Mouse (Mus musculus): ENCODE results near the gene Neu3. TPM values are rescaled to one million over a fixed set of nuclear protein-coding genes. Genes with fewer than 3 reads are reported as not detected.
"Not testable (repeated sequence)": the region's sequence is repeated elsewhere in the genome, so short reads cannot be mapped to it uniquely, and the experiment has no call there.

The Neu3 gene
- polyA plus RNA-seq, 1 experiment from 2014 or later, result 5.2 TPM

DNA sequence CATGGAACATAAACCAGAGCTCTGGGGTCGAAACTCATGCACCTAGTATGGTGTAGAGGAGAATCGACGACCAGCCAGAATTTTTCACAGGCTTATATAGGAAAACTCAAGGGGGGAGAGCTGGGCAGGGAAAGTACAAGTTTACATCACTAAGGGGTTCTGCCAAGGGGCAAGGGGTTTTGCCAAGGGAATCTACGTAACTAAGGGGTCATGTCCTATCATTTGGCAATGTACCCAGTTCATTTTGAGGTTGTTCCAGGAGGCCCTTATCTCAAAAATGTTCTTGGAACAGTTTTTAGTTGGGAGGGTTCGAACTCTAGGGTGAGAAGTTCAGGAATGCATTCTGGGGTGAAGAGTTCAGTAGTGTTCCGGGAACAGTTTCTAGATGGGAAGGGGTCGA is 21.2 kb downstream of the Neu3 start:
- WGBS, result 29% methylated on average over 6 of the region's 7 CpGs
- not testable (repeated sequence) for H3K36me3 ChIP-seq (ENCODE audit: control insufficient read depth, insufficient read depth); H3K9ac ChIP-seq (ENCODE audit: low read length); H3K4me1 ChIP-seq (ENCODE audit: control insufficient read depth, insufficient read depth, low read length); H3K4me2 ChIP-seq (ENCODE audit: low read depth, low read length); H3K27ac ChIP-seq (ENCODE audit: low read length); H3K4me3 ChIP-seq (ENCODE audit: low read length); H3K27me3 ChIP-seq (ENCODE audit: control insufficient read depth, insufficient read depth, low read length); H3K9me3 ChIP-seq (replicated peaks; ENCODE audit: control insufficient read depth, low read length); ATAC-seq (replicated peaks; ENCODE audit: extremely low read depth, insufficient read depth, low FRiP score)

DNA sequence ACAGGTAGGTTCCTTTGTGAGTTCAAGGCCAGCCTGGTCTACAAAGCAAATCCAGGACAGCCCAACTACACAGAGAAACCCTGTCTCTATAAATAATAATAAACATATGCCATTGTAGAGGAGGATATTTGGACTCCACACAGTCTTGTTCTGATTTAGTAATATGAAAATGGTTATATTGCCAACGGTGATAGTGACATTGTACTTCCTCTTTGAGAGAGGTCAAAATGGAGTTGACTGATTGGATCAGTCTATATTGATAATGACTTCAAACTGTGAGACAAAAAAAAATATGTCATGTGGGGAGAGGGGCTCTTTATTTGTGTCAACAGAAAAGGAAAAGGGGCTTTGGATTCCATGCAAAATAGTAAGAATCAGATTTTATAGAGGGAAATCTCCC is 22.9 kb downstream of the Neu3 start:
- Histone ChIP-seq H3K4me2 (ENCODE audit: low read depth, low read length) (no peak overlapping the region), H3K36me3 (ENCODE audit: control insufficient read depth, insufficient read depth) (no peaks in the 10 kb centered on the region), H3K4me1 (ENCODE audit: control insufficient read depth, insufficient read depth, low read length) (no peaks in the 10 kb centered on the region), H3K9ac (ENCODE audit: low read length) (no peak overlapping the region), H3K27ac (ENCODE audit: low read length) (no peak overlapping the region), H3K4me3 (ENCODE audit: low read length) (no peak overlapping the region), H3K27me3 (ENCODE audit: control insufficient read depth, insufficient read depth, low read length) (no peaks in the 10 kb centered on the region), H3K9me3 (replicated peaks; ENCODE audit: control insufficient read depth, low read length) (no peaks in the 10 kb centered on the region)
- 79% methylated on average over 1 of the region's 1 CpGs for WGBS
- ATAC-seq (replicated peaks; ENCODE audit: extremely low read depth, insufficient read depth, low FRiP score), result no peak

DNA sequence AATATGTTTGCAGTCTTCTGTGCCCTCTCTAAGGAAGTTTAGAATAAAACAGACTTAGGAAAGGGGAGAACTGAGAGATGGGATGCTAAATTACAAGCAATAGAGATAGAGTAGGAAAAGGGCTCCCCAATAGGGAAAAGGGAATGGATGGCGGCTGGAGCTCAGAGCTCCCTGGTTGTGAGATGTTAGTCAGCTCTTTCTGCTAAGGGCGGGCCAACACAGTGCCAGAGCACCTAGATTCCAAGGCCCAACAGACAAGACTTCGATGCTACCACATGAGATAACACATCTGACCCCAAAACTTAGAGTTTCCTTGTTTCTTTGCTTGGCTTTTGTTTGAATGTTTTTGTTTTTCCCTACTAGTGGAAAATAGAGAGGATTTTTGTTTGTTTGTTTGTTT is 24.2 kb downstream of the Neu3 start:
- WGBS, result 76% methylated on average over 3 of the region's 3 CpGs
- not testable (repeated sequence) for H3K4me1 ChIP-seq (ENCODE audit: control insufficient read depth, insufficient read depth, low read length); H3K9me3 ChIP-seq (replicated peaks; ENCODE audit: control insufficient read depth, low read length); H3K27ac ChIP-seq (ENCODE audit: low read length); ATAC-seq (replicated peaks; ENCODE audit: extremely low read depth, insufficient read depth, low FRiP score); H3K4me2 ChIP-seq (ENCODE audit: low read depth, low read length); H3K36me3 ChIP-seq (ENCODE audit: control insufficient read depth, insufficient read depth); H3K9ac ChIP-seq (ENCODE audit: low read length); H3K27me3 ChIP-seq (ENCODE audit: control insufficient read depth, insufficient read depth, low read length); H3K4me3 ChIP-seq (ENCODE audit: low read length)

GRCm38 (mm10) chr7:99803535-99803934 is 24.7 kb downstream of the Neu3 start:
- no peak for ATAC-seq (replicated peaks; ENCODE audit: extremely low read depth, insufficient read depth, low FRiP score)
- Histone ChIP-seq H3K27me3 (ENCODE audit: control insufficient read depth, insufficient read depth, low read length) (no peaks in the 10 kb centered on the region), H3K4me1 (ENCODE audit: control insufficient read depth, insufficient read depth, low read length) (no peaks in the 10 kb centered on the region), H3K9me3 (replicated peaks; ENCODE audit: control insufficient read depth, low read length) (no peaks in the 10 kb centered on the region), H3K4me2 (ENCODE audit: low read depth, low read length) (no peak overlapping the region), H3K9ac (ENCODE audit: low read length) (no peak overlapping the region), H3K27ac (ENCODE audit: low read length) (no peak overlapping the region), H3K36me3 (ENCODE audit: control insufficient read depth, insufficient read depth) (no peaks in the 10 kb centered on the region), H3K4me3 (ENCODE audit: low read length) (no peak overlapping the region)
- WGBS, result 45% methylated on average over 8 of the region's 8 CpGs

- Histone ChIP-seq H3K27me3 (ENCODE audit: control insufficient read depth, insufficient read depth, low read length) (no peaks in the 10 kb centered on the region), H3K9ac (ENCODE audit: low read length) (no peak overlapping the region), H3K4me3 (ENCODE audit: low read length) (no peak overlapping the region), H3K4me1 (ENCODE audit: control insufficient read depth, insufficient read depth, low read length) (no peaks in the 10 kb centered on the region; the same call in none of the 2 replicates), H3K27ac (ENCODE audit: low read length) (no peak overlapping the region), H3K36me3 (ENCODE audit: control insufficient read depth, insufficient read depth) (no peaks in the 10 kb centered on the region), H3K4me2 (ENCODE audit: low read depth, low read length) (no peak overlapping the region), H3K9me3 (replicated peaks; ENCODE audit: control insufficient read depth, low read length) (no peaks in the 10 kb centered on the region)
- ATAC-seq (replicated peaks; ENCODE audit: extremely low read depth, insufficient read depth, low FRiP score), result no peak
- 61% methylated on average over 7 of the region's 7 CpGs for WGBS
Observed at GRCm38 (mm10) chr7:99799118-99799517, 29.1 kb downstream of the Neu3 start.

GRCm38 (mm10) chr7:99797911-99798647 is 30.1 kb downstream of the Neu3 start:
- Histone ChIP-seq H3K9me3 (replicated peaks; ENCODE audit: control insufficient read depth, low read length) (peaks cover 3% of the 10 kb centered on the region), H3K4me3 (ENCODE audit: low read length) (no peak overlapping the region), H3K27me3 (ENCODE audit: control insufficient read depth, insufficient read depth, low read length) (no peaks in the 10 kb centered on the region), H3K4me1 (ENCODE audit: control insufficient read depth, insufficient read depth, low read length) (no peaks in the 10 kb centered on the region; the same call in none of the 2 replicates), H3K27ac (ENCODE audit: low read length) (no peak overlapping the region), H3K4me2 (ENCODE audit: low read depth, low read length) (no peak overlapping the region), H3K9ac (ENCODE audit: low read length) (no peak overlapping the region), H3K36me3 (ENCODE audit: control insufficient read depth, insufficient read depth) (no peaks in the 10 kb centered on the region)
- no peak for ATAC-seq (replicated peaks; ENCODE audit: extremely low read depth, insufficient read depth, low FRiP score)
- WGBS, result 35% methylated on average over 6 of the region's 6 CpGs

DNA sequence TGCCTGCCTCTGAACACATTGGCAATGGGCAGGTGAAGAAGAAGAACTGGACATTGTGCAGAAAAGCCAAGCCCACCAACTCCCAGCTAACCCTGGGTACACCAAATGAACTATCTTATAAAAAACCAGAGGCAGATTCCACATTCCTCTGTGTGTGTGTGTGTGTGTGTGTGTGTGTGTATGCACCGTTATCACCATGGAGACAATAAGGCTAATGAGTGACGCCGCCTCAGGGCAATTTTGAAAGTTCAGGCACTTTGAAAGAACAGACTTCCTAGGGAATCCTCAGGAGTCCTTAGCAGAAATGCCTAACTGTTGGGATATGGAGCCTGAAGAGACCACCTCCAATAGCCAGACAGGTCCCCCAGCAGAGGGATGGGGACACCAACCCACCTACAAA is 31.0 kb downstream of the Neu3 start:
- Histone ChIP-seq H3K4me1 (ENCODE audit: control insufficient read depth, insufficient read depth, low read length) (no peaks in the 10 kb centered on the region; the same call in none of the 2 replicates), H3K4me2 (ENCODE audit: low read depth, low read length) (no peak overlapping the region)
- WGBS, result 67% methylated on average over 3 of the region's 3 CpGs

DNA sequence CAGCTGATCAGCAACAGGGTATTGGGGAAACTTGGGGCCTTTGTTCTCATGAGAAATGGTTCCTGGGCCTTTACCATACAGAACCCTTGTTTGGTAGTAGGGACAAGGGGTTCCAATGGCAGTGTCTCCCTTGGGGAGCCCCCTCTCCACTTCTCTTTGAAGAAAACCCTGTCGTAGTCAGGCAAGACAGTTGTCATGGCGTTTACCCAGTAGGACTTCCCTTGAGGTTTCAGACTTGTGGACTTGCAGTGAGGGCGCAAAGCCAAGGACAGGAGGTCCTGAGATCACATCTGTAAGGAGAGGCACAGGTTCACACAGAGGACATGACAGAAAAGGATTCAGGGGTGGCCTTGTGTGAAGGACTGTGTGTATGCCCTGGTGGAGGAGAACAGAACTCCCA is 31.7 kb downstream of the Neu3 start:
- ATAC-seq (replicated peaks; ENCODE audit: extremely low read depth, insufficient read depth, low FRiP score), result no peak
- no peak overlapping the region for H3K4me2 ChIP-seq (ENCODE audit: low read depth, low read length)
- no peak overlapping the region for H3K4me3 ChIP-seq (ENCODE audit: low read length)
- peaks cover 7% of the 10 kb centered on the region for H3K9me3 ChIP-seq (replicated peaks; ENCODE audit: control insufficient read depth, low read length)
- WGBS, result 66% methylated on average over 3 of the region's 3 CpGs
- no peaks in the 10 kb centered on the region; the same call in none of the 2 replicates for H3K4me1 ChIP-seq (ENCODE audit: control insufficient read depth, insufficient read depth, low read length)
- H3K27ac ChIP-seq (ENCODE audit: low read length), result no peak overlapping the region
- H3K9ac ChIP-seq (ENCODE audit: low read length), result no peak overlapping the region
- H3K36me3 ChIP-seq (ENCODE audit: control insufficient read depth, insufficient read depth), result no peaks in the 10 kb centered on the region
- no peaks in the 10 kb centered on the region for H3K27me3 ChIP-seq (ENCODE audit: control insufficient read depth, insufficient read depth, low read length)

More for the DNA sequence above, 31.0 kb downstream of the Neu3 start:
- Histone ChIP-seq H3K27me3 (ENCODE audit: control insufficient read depth, insufficient read depth, low read length) (no peaks in the 10 kb centered on the region), H3K36me3 (ENCODE audit: control insufficient read depth, insufficient read depth) (no peaks in the 10 kb centered on the region), H3K9me3 (replicated peaks; ENCODE audit: control insufficient read depth, low read length) (peaks cover 3% of the 10 kb centered on the region), H3K27ac (ENCODE audit: low read length) (no peak overlapping the region), H3K4me3 (ENCODE audit: low read length) (no peak overlapping the region), H3K9ac (ENCODE audit: low read length) (no peak overlapping the region)
- no peak for ATAC-seq (replicated peaks; ENCODE audit: extremely low read depth, insufficient read depth, low FRiP score)

DNA sequence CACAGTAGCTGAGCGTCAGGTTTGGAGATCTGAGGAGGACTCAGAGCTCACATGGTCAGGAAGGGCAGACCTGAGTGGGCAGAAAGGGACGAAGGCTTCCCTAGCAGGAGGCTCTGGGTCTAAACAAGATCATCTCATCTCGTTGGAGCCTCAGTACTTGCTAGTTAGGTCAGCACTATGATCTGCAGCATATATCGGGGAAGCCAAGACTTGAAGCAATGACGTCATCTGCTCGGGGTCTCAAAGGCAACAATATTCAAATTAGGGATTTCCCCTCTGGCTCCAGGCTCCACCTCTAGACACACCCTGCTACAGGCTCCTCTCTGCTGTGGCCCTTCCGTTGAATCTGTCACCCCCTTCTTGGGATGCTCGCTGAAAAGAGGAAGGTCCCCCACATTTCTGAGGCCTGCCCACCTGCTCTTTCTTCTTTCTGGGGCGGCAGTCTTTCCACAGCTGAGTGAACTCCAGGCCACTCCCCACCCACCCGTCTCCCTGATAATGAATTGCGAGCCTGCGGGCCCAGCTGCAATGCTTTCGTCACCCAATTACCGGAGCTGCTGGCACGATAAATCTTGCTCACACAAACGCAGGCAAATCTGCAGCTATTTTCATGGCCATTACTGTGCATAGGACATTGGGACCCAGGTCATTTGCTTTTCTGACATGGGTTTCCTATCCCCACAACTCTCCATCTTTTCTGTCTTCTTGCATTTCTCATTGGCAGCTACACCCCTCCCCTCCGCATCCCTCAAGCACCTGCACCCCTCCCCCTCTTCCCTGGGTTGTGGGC is 32.8 kb downstream of the Neu3 start:
- no peaks in the 10 kb centered on the region; the same call in none of the 2 replicates for H3K4me1 ChIP-seq (ENCODE audit: control insufficient read depth, insufficient read depth, low read length)
- peaks cover 7% of the 10 kb centered on the region for H3K9me3 ChIP-seq (replicated peaks; ENCODE audit: control insufficient read depth, low read length)
- H3K27ac ChIP-seq (ENCODE audit: low read length), result no peak overlapping the region
- no peak overlapping the region for H3K9ac ChIP-seq (ENCODE audit: low read length)
- ATAC-seq (replicated peaks; ENCODE audit: extremely low read depth, insufficient read depth, low FRiP score), result 0 out of 2 replicates have a peak, but pooled peaks have one; percentile 6
- H3K4me3 ChIP-seq (ENCODE audit: low read length), result no peak overlapping the region
- H3K4me2 ChIP-seq (ENCODE audit: low read depth, low read length), result peak overlapping the region; percentile 26
- WGBS, result 13% methylated on average over 17 of the region's 17 CpGs
- H3K36me3 ChIP-seq (ENCODE audit: control insufficient read depth, insufficient read depth), result no peaks in the 10 kb centered on the region
- H3K27me3 ChIP-seq (ENCODE audit: control insufficient read depth, insufficient read depth, low read length), result no peaks in the 10 kb centered on the region
